Mouse (Mus musculus) cortical plate, adult 2 months (tissue): ENCODE measurements around the gene Polr1e.

Source experiments
- CTCF ChIP-seq: fragments of 200-500 bp; IDR thresholded peaks from 2 replicates; pipeline ENCODE4 v1.5.1; 2011; ENCODE audit warnings: mild to moderate bottlenecking, control low read depth, low read length; ENCODE audit not compliant: insufficient read depth; ENCODE audit errors: extremely low read depth
- POLR2A ChIP-seq: fragments of 200-500 bp; IDR thresholded peaks from 2 replicates; pipeline ENCODE4 v1.6.1; 2011; ENCODE audit warnings: mild to moderate bottlenecking, low read length, control low read depth; ENCODE audit not compliant: insufficient read depth; ENCODE audit errors: extremely low read depth

GRCm38 (mm10) chr4:45037455-45038410 lies 19.4 kb downstream of the Polr1e start:
- TF ChIP-seq CTCF (no peak), POLR2A (no peak)
